Mouse (Mus musculus) myocyte (in vitro differentiated cells): ENCODE data around the gene Rnf19b.

ENCODE experiments used
- CEBPB ChIP-seq: IDR thresholded peaks from 2 replicates; pipeline ENCODE4 v1.6.1; 2011; ENCODE audit warnings: mild to moderate bottlenecking, moderate library complexity; ENCODE audit not compliant: poor library complexity, insufficient read depth, severe bottlenecking
- E2F4 ChIP-seq: IDR thresholded peaks from one replicate; pipeline ENCODE4 v1.6.1; 2011; ENCODE audit warnings: mild to moderate bottlenecking, control low read depth, moderate library complexity; ENCODE audit not compliant: insufficient read depth
- MAX ChIP-seq: IDR thresholded peaks from one replicate; pipeline ENCODE4 v1.6.1; 2011; ENCODE audit warnings: low read depth, mild to moderate bottlenecking, control low read depth
- MYOD1 ChIP-seq, 3 experiments: IDR thresholded peaks; one replicate each; pipeline ENCODE4 v1.6.1; 2011; ENCODE audit warnings: control low read depth in 2 of 3, low read depth in 2 of 3, mild to moderate bottlenecking in 2 of 3, moderate library complexity in 1 of 3; ENCODE audit not compliant: insufficient read length in 2 of 3, control insufficient read depth in 1 of 3
- POLR2A ChIP-seq: IDR thresholded peaks from one replicate; pipeline ENCODE4 v1.6.1; 2011; ENCODE audit warnings: low read depth, mild to moderate bottlenecking, control low read depth, moderate library complexity; ENCODE audit not compliant: insufficient read length
- POLR2AphosphoS2 ChIP-seq: IDR thresholded peaks from one replicate; pipeline ENCODE4 v1.6.1; 2011; ENCODE audit warnings: low read depth, control low read depth; ENCODE audit not compliant: insufficient read length
- REST ChIP-seq: IDR thresholded peaks from one replicate; pipeline ENCODE4 v1.6.1; 2011; ENCODE audit warnings: mild to moderate bottlenecking, control low read depth, moderate library complexity; ENCODE audit not compliant: insufficient read depth, insufficient read length
- SRF ChIP-seq: IDR thresholded peaks from one replicate; pipeline ENCODE4 v1.6.1; 2011; ENCODE audit warnings: low read depth; ENCODE audit not compliant: control insufficient read depth, insufficient read length
- TCF12 ChIP-seq: IDR thresholded peaks from one replicate; pipeline ENCODE4 v1.6.1; 2011; ENCODE audit warnings: mild to moderate bottlenecking, control low read depth; ENCODE audit not compliant: poor library complexity, insufficient read depth, severe bottlenecking
- TCF3 ChIP-seq: IDR thresholded peaks from one replicate; pipeline ENCODE4 v1.6.1; 2011; ENCODE audit warnings: low read depth, control low read depth; ENCODE audit not compliant: insufficient read length
- USF1 ChIP-seq: IDR thresholded peaks from one replicate; pipeline ENCODE4 v1.6.1; 2011; ENCODE audit warnings: low read depth, mild to moderate bottlenecking, control low read depth, moderate library complexity

DNA sequence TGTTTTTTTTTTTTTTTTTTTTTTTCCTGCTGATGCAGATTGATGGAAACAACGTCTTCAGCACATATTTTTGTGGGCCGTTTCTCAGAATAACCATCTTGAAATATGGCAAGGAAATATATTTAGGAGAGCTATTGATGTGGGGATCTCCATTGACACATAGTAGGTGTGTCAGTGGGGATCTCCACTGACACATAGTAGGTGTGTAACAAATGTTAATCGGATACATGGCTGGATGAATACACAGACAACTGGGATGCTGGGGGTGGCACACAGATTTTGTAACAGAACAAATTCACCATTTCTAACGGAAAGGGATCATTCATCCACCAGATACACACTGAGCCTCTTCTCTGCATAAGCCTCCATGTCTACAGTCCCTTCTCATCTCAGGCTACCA lies 7.7 kb upstream of the Rnf19b start:
- TF ChIP-seq POLR2A (no peak), MAX (no peak), POLR2AphosphoS2 (no peak), MYOD1 (IDR thresholded peaks at IDR 0.05; ENCODE audit: control insufficient read depth in 1 of 3, insufficient read length in 2 of 3, low read depth in 2 of 3) (no peak), TCF12 (no peak), USF1 (no peak), E2F4 (no peak), REST (no peak), CEBPB (no peak), TCF3 (no peak), SRF (no peak)
